In genomic region chr15:23486306-23486705, GRCm38 (mm10) we compare ENCODE assay signal across 11 mouse cellular contexts.
A peak's percentile ranks its signal among the peaks of the same experiment; 100 is the strongest.
DNase-seq lines count a peak whose midpoint lies in the region; TF ChIP-seq lines count a peak whose summit lies in the region.
"Had no signal": no experiment of that assay in that cellular context is flagged by ENCODE, and none has a peak within 500 bp of the region (broad histone marks: within the 10 kb centered on the region; RNA-seq: fewer than 3 reads in every experiment).

No protein-coding gene starts in this region.

- H3K27me3 ChIP-seq in heart, embryonic 10.5 days (ENCODE audit: insufficient read depth, poor library complexity, severe bottlenecking), result no peaks in the 10 kb centered on the region
- H3K27me3 ChIP-seq: embryonic facial prominence, embryonic 13.5 days; hindbrain, embryonic 13.5 days had no signal

- H3K36me3 ChIP-seq in ES-E14 (ENCODE audit: control insufficient read depth, insufficient read depth, low read length, poor library complexity, severe bottlenecking), result no peaks in the 10 kb centered on the region
- H3K36me3 ChIP-seq in heart, embryonic 10.5 days, result no peaks in the 10 kb centered on the region
- H3K36me3 ChIP-seq: embryonic facial prominence, embryonic 13.5 days; hindbrain, embryonic 13.5 days had no signal

- H3K4me3 ChIP-seq in ES-E14 (ENCODE audit: insufficient read depth in 1 of 2, low read depth in 1 of 2, low read length in 2 of 2, poor library complexity in 1 of 2, severe bottlenecking in 1 of 2), result no peak overlapping the region
- no peak overlapping the region for H3K4me3 ChIP-seq in heart, embryonic 10.5 days
- H3K4me3 ChIP-seq: embryonic facial prominence, embryonic 13.5 days; hindbrain, embryonic 13.5 days had no signal

- H3K9ac ChIP-seq in ES-E14 (ENCODE audit: insufficient read depth, low read depth, low read length, poor library complexity, severe bottlenecking), result no peak overlapping the region
- H3K9ac ChIP-seq: embryonic facial prominence, embryonic 13.5 days; hindbrain, embryonic 13.5 days had no signal

- intact Hi-C loops in left cerebral cortex, postnatal 14 days (cut with DNase I), result no loop called here

- 41% methylated on average over 1 of the region's 1 CpGs for WGBS in heart, embryonic 10.5 days

- in situ Hi-C loops in ES-E14 (cut with MboI; ENCODE audit: low sequenced_read_pairs in 2 of 2, unreplicated experiment in 2 of 2), result no loop called here

- H3K27ac ChIP-seq in ES-E14 (ENCODE audit: insufficient read depth, low read depth, low read length, poor library complexity, severe bottlenecking), result no peak overlapping the region
- no peak overlapping the region for H3K27ac ChIP-seq in heart, embryonic 10.5 days
- H3K27ac ChIP-seq: embryonic facial prominence, embryonic 13.5 days; hindbrain, embryonic 13.5 days had no signal

- H3K4me1 ChIP-seq in ES-E14 (ENCODE audit: control insufficient read depth in 2 of 2, insufficient read depth in 2 of 2, low read length in 2 of 2, poor library complexity in 1 of 2), result no peaks in the 10 kb centered on the region
- no peaks in the 10 kb centered on the region for H3K4me1 ChIP-seq in heart, embryonic 10.5 days
- H3K4me1 ChIP-seq: embryonic facial prominence, embryonic 13.5 days; hindbrain, embryonic 13.5 days had no signal

- H3K9me3 ChIP-seq in ES-E14 (ENCODE audit: control insufficient read depth, insufficient read depth, low read depth, low read length), result no peaks in the 10 kb centered on the region
- no peaks in the 10 kb centered on the region for H3K9me3 ChIP-seq in heart, embryonic 10.5 days
- H3K9me3 ChIP-seq: embryonic facial prominence, embryonic 13.5 days; hindbrain, embryonic 13.5 days had no signal

- peak; percentile 56 for DNase-seq in embryo, embryonic 10 days (ENCODE audit: low spot score)
- DNase-seq in embryo, embryonic 9.5 days (ENCODE audit: extremely low spot score), result no peak
- DNase-seq in left cerebral cortex, postnatal 14 days (ENCODE audit: low spot score in 2 of 2), result peak; percentile 13 to 26
- no peak for DNase-seq in left cerebral cortex, adult 8-10 months (ENCODE audit: low spot score in 2 of 2)
- peak; percentile 40 for DNase-seq in ES-E14 (ENCODE audit: low read depth, low spot score)
- peak; percentile 1 for DNase-seq in induced T-regulatory cell, adult 2 months (ENCODE audit: low read depth)
- no peak for DNase-seq in urinary bladder, adult 18-20 months (ENCODE audit: low spot score in 2 of 2)
- no peak for DNase-seq in heart, embryonic 10.5 days (ENCODE audit: low spot score)
- DNase-seq: lung, adult 18-20 months had no signal

TF ChIP-seq in ES-E14, 5 proteins besides CTCF, POLR2A, EP300 and RAD21:
- TF ChIP-seq ZNF384 (IDR thresholded peaks at IDR 0.05; ENCODE audit: low read depth, low read length), result no peak
- TF ChIP-seq HCFC1 (IDR thresholded peaks at IDR 0.05; ENCODE audit: borderline replicate concordance, insufficient read depth, low read length), result no peak
- TF ChIP-seq MAFK (IDR thresholded peaks at IDR 0.05; ENCODE audit: insufficient read depth, low read depth, low read length), result no peak
- peak; percentile 15; the same call in 1 of the 2 replicates for TF ChIP-seq ZC3H11A (IDR thresholded peaks at IDR 0.05; ENCODE audit: borderline replicate concordance, low read depth, low read length)
- no peak for TF ChIP-seq CHD2 (IDR thresholded peaks at IDR 0.05; ENCODE audit: low read depth, low read length)

Comparison
In these comparisons a context has a peak if more than half of its experiments do, and no peak if none do; other contexts are left out.
1. DNase-seq: peak in embryo, embryonic 10 days (single experiment), left cerebral cortex, postnatal 14 days (2 of 2), ES-E14 (single experiment) and induced T-regulatory cell, adult 2 months (single experiment); none in embryo, embryonic 9.5 days (single experiment), left cerebral cortex, adult 8-10 months (0 of 2), urinary bladder, adult 18-20 months (0 of 2) and heart, embryonic 10.5 days (single experiment).